ENCODE assay signal across 8 mouse cellular contexts in genomic region chrX:161961176-161961575, GRCm38 (mm10).
A peak's percentile ranks its signal among the peaks of the same experiment; 100 is the strongest.
DNase-seq lines count a peak whose midpoint lies in the region.

No protein-coding gene starts in this region.

- DNase-seq in left cerebral cortex, postnatal 4 days = peak; percentile 90
- DNase-seq in left cerebral cortex, adult 8-10 months (ENCODE audit: low spot score in 2 of 2) = no peak
- peak; percentile 42 for DNase-seq in adrenal gland, postnatal 25 days
- peak; percentile 65 for DNase-seq in heart, adult 8-10 months (ENCODE audit: low spot score)
- DNase-seq in kidney, postnatal 36 days = peak; percentile 86 to 93
- DNase-seq in urinary bladder, postnatal 4 days (ENCODE audit: low spot score in 2 of 2) = peak; percentile 17 to 62
- DNase-seq in yolk sac, embryonic 10.5 days (ENCODE audit: low spot score) = no peak
- no peak for DNase-seq in right cerebral cortex, adult 2 months (ENCODE audit: low spot score in 2 of 2)

- intact Hi-C loops in left cerebral cortex, postnatal 4 days (cut with DNase I) = no loop called here

Comparison
In these comparisons a context has a peak if more than half of its experiments do, and no peak if none do; other contexts are left out.
1. DNase-seq: peak in left cerebral cortex, postnatal 4 days (single experiment), adrenal gland, postnatal 25 days (single experiment), heart, adult 8-10 months (single experiment), kidney, postnatal 36 days (2 of 2) and urinary bladder, postnatal 4 days (2 of 2); none in left cerebral cortex, adult 8-10 months (0 of 2), yolk sac, embryonic 10.5 days (single experiment) and right cerebral cortex, adult 2 months (0 of 2).